Mouse (Mus musculus) limb, embryonic 13.5 days (tissue): ENCODE data around the gene Nfib. TPM values are rescaled to one million over a fixed set of nuclear protein-coding genes. Genes with fewer than 3 reads are reported as not detected.
A peak's percentile ranks its signal among the peaks of the same experiment; 100 is the strongest.

Experiments
- ATAC-seq: fragments of 200-750 bp; cut with Nextera tagmentation; 2 replicates; pipeline ENCODE4 v1.8.0; 2017; ENCODE audit warnings: low read depth, moderate number of reproducible peaks, moderate TSS enrichment; ENCODE audit not compliant: low FRiP score
- H3K27ac ChIP-seq: fragments of 300-500 bp; sonication (generic); 2 replicates; pipeline ENCODE4 v1.5.1; 2015; ENCODE audit warnings: inconsistent platforms, mild to moderate bottlenecking, moderate library complexity
- H3K27me3 ChIP-seq: fragments of 300-500 bp; sonication (generic); 2 replicates; pipeline ENCODE4 v1.6.1; 2015; ENCODE audit warnings: mild to moderate bottlenecking, inconsistent platforms
- H3K36me3 ChIP-seq: fragments of 300-500 bp; sonication (generic); 2 replicates; pipeline ENCODE4 v1.6.1; 2015; ENCODE audit warnings: inconsistent platforms, mild to moderate bottlenecking, moderate library complexity
- H3K4me1 ChIP-seq: fragments of 300-500 bp; sonication (generic); 2 replicates; pipeline ENCODE4 v1.6.1; 2015; ENCODE audit warnings: inconsistent platforms
- H3K4me2 ChIP-seq: fragments of 300-500 bp; sonication (generic); replicated peaks from 2 replicates; pipeline ENCODE4 v1.6.1; 2015; ENCODE audit warnings: inconsistent platforms, mild to moderate bottlenecking, moderate library complexity
- H3K4me3 ChIP-seq: fragments of 300-500 bp; sonication (generic); 2 replicates; pipeline ENCODE4 v1.5.1; 2015; ENCODE audit warnings: moderate library complexity, mild to moderate bottlenecking, inconsistent platforms
- H3K9ac ChIP-seq: fragments of 300-500 bp; sonication (generic); 2 replicates; pipeline ENCODE4 v1.6.1; 2015; ENCODE audit warnings: mild to moderate bottlenecking, inconsistent platforms
- H3K9me3 ChIP-seq: fragments of 300-500 bp; sonication (generic); 2 replicates; pipeline ENCODE4 v1.6.1; 2016; ENCODE audit warnings: inconsistent platforms
- WGBS: fragments of 180-500 bp; shearing (Covaris S2); methylation state at CpG from one replicate; pipeline ENCODE4 v1.1.7; 2015; 5-methylcytosine and 5-hydroxymethylcytosine counted together
- polyA plus RNA-seq: library from polyadenylated mRNA; unstranded; fragments of >200 nt; fragmentation: Nextera tagmentation; extraction: Ambion mirVana; gene quantifications from 2 replicates; pipeline ENCODE4 v1.2.1, GENCODE M21; 2015

The Nfib gene
- polyA plus RNA-seq, 1 experiment from 2014 or later: 121 TPM

DNA sequence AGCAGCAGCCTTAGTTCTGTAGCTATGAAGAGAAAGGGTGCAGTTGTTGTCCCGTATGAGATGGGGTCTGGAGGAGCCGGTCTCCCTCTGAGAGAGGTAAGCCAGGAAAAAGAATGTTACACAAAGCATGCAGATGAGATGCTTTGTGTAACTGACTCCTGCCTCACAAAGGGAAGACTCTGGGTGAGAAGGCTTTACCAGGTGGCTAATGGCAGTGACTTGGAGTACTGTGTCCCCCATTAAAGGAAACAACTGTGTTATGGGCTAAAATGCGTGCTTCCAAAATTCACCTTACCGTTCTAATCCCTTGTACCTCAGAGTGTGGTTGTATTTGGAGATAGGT is 162.2 kb downstream of the Nfib start:
- H3K4me1 ChIP-seq: peaks cover 34% of the 10 kb centered on the region
- no peaks in the 10 kb centered on the region for H3K9me3 ChIP-seq
- no peak overlapping the region for H3K9ac ChIP-seq
- H3K27ac ChIP-seq: no peak overlapping the region
- no peaks in the 10 kb centered on the region for H3K36me3 ChIP-seq
- H3K4me3 ChIP-seq: no peak overlapping the region
- H3K27me3 ChIP-seq: 0 out of 2 replicates have a peak, but pooled peaks cover 3% of the 10 kb centered on the region
- no peak for ATAC-seq
- WGBS: 69% methylated on average over 4 of the region's 4 CpGs
- H3K4me2 ChIP-seq: no peak overlapping the region

DNA sequence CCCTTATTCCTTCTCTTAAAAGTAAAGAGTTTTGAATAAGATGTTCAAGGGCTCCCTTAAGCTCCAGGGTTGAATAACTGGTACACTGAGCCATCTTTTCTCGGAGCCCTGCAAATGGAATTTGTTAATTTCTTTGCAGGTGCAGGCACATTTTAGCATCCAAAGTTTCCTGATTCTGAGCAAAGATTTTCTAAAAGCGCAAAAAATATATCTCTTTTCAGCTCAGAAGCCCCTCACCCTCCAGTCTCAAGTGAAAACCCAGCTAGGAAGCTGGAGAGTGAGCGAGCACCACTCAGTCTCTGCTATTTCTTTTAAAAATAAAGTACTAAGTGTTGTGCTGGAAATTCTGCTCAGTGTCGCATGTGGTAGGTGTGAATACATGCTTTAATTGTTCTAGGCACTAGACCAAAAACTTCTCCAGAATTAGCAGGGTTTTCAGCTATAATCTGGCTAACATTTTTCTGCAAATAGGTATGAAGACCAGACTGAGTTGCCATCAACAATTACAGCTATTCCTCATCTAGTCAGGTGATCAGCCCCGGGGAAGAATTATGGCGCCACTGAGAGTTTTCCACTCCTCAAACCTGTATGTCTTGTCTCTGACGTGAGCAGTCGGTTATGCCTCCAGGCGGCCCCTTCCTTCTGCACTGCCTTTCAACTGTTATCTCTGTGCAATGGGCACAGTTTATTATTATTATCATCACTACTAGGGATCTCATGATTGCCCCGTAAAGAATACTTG is 162.7 kb downstream of the Nfib start:
- H3K4me1 ChIP-seq: peaks cover 35% of the 10 kb centered on the region
- H3K4me3 ChIP-seq: no peak overlapping the region
- WGBS: 63% methylated on average over 10 of the region's 10 CpGs
- H3K9ac ChIP-seq: no peak overlapping the region
- no peaks in the 10 kb centered on the region for H3K36me3 ChIP-seq
- no peak overlapping the region for H3K4me2 ChIP-seq
- H3K9me3 ChIP-seq: no peaks in the 10 kb centered on the region
- ATAC-seq: no peak
- no peak overlapping the region for H3K27ac ChIP-seq
- H3K27me3 ChIP-seq: 0 out of 2 replicates have a peak, but pooled peaks cover 3% of the 10 kb centered on the region

DNA sequence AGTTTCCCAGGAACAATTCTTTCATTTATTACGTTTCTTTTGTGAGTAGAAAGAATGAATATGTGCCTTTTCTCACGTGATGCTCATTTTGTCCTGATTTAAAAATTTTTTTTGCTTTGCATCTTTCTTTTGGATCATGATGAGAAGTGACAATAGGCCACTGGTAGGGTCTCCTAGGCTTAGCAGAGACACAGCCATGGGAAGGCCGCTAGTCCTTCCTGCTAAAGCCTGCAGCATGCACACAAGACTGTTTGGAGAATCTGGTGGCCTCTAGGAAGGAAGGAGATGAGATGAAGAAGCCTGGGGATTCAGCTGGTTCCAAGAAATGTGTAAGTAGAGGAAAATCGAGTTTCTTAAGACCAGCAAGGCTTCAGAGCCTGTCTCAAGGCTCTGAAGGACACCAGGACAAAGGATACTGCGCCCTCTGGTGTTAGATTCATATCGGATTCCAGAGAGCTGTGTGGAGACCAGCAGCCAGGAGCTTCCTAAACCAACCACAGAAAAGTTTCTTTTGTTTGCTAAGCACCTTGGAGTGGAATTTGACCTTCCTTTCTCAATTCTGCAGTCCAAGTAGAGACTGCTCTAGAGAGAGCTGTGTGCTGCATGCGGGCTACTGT is 163.5 kb downstream of the Nfib start:
- no peak overlapping the region for H3K4me2 ChIP-seq
- H3K27me3 ChIP-seq: 0 out of 2 replicates have a peak, but pooled peaks cover 3% of the 10 kb centered on the region
- ATAC-seq: 0 out of 2 replicates have a peak, but pooled peaks have one; percentile 55
- no peaks in the 10 kb centered on the region for H3K36me3 ChIP-seq
- H3K4me3 ChIP-seq: no peak overlapping the region
- H3K9ac ChIP-seq: no peak overlapping the region
- peaks cover 43% of the 10 kb centered on the region for H3K4me1 ChIP-seq
- no peaks in the 10 kb centered on the region for H3K9me3 ChIP-seq
- 30% methylated on average over 7 of the region's 7 CpGs for WGBS
- H3K27ac ChIP-seq: no peak overlapping the region

DNA sequence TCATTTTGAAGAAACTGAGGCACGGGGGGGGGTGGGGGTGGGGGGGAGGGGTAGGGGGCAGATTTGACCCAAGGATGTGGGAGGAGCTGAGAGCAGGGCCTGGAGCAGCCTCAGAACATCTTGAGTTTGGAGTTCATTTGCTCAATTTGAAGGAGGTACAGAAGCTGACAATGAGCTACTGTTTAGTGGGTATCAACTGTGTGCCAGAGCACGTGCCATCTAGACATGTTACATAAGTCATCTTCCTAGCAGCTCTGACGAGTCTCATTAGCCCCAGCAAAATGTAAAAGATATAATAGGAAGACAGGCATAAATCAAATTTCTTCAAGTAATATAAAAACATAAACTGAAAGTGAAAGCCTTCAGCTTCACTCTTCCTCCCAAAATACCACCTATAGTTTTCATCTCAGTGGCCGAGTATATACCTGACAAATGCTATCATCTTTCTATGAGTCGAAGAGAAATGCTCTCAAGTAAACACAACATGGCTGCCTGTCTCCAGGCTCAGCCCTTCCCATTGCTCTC is 165.0 kb downstream of the Nfib start:
- Histone ChIP-seq H3K9ac (no peak overlapping the region), H3K27ac (no peak overlapping the region), H3K4me1 (peaks cover 58% of the 10 kb centered on the region), H3K4me3 (no peak overlapping the region), H3K36me3 (no peaks in the 10 kb centered on the region), H3K9me3 (no peaks in the 10 kb centered on the region), H3K4me2 (no peak overlapping the region), H3K27me3 (peaks cover 13% of the 10 kb centered on the region)
- WGBS: 64% methylated on average over 5 of the region's 5 CpGs
- no peak for ATAC-seq

DNA sequence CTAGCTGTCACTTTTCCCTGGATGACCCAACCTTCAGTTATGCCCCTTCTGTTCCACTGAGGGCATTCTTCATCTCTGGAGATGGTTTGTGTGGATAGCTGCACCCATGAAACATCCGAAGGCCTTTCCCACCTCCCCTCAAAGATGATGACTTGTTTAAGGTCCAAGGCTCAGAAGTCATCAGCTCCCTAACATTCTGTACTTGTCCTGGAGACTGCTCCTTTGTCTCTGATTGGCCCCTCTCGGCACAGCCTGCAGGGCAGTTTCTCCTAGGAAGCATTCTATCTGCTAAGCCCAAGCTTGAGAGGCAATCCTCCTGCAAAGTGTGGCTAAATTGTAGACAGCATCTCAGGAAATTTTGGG is 165.5 kb downstream of the Nfib start:
- H3K4me3 ChIP-seq: no peak overlapping the region
- H3K27me3 ChIP-seq: peaks cover 15% of the 10 kb centered on the region
- no peak overlapping the region for H3K9ac ChIP-seq
- H3K9me3 ChIP-seq: no peaks in the 10 kb centered on the region
- 39% methylated on average over 2 of the region's 2 CpGs for WGBS
- H3K4me2 ChIP-seq: 0 out of 2 replicates have a peak overlapping the region, but pooled peaks have one; percentile 73
- no peak overlapping the region for H3K27ac ChIP-seq
- peaks cover 60% of the 10 kb centered on the region for H3K4me1 ChIP-seq
- no peak for ATAC-seq
- H3K36me3 ChIP-seq: no peaks in the 10 kb centered on the region

DNA sequence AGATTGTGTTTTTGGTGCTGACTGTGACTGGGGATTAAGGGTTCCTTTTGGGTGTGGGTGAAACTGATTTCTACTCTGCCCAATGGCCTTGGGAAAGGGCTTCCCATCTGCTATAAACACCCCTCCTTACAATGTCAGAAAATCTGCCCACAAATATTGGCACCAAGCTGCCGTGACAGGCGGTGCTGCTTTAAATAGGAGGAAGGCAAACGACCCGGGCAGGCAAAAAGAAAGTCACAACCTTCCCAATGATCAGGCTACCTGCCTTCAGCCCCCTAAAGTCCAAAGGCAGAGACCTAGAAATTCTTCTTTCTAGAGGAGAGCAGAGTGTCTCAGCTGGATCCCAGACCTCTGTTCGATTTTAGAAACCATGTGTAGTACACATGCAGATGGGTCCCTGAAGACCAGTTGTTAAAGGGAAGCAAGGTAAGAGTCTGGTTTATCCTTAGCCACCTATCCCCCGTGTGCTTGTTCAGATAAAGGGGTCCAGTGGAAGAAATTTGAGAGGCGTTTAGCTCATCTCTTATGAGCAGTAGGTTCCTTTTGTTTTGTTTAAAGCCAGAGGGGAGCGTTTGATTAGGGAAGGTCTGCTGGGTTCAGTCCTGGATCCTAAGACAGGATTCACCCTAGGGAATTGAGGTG is 166.0 kb downstream of the Nfib start:
- no peak overlapping the region for H3K4me3 ChIP-seq
- peak overlapping the region; percentile 73 for H3K4me2 ChIP-seq
- 13% methylated on average over 8 of the region's 8 CpGs for WGBS
- no peak for ATAC-seq
- H3K9ac ChIP-seq: 0 out of 2 replicates have a peak overlapping the region, but pooled peaks have one; percentile 26
- H3K27ac ChIP-seq: no peak overlapping the region
- H3K27me3 ChIP-seq: peaks cover 20% of the 10 kb centered on the region
- H3K4me1 ChIP-seq: peaks cover 60% of the 10 kb centered on the region
- no peaks in the 10 kb centered on the region for H3K36me3 ChIP-seq
- no peaks in the 10 kb centered on the region for H3K9me3 ChIP-seq

DNA sequence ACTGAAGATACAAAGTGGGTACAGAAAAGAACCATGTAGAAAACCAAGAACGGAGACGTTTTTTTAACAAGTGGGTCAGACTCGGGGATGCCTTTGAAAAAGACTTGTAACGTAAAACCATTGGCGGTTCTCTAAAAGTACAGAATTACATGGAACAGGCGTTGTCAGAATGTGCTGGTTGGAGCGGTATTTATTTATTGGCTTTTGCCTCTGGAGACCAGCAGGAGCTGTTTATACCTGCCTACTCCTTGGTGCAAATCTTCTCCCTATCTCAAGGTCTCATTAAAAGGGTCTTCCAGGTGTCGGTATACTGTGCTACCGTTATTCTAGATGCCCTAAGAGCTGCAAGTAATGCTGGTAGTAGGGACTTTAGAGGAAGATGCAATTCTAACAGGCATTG is 166.7 kb downstream of the Nfib start:
- 2% methylated on average over 9 of the region's 9 CpGs for WGBS
- H3K27ac ChIP-seq: no peak overlapping the region

DNA sequence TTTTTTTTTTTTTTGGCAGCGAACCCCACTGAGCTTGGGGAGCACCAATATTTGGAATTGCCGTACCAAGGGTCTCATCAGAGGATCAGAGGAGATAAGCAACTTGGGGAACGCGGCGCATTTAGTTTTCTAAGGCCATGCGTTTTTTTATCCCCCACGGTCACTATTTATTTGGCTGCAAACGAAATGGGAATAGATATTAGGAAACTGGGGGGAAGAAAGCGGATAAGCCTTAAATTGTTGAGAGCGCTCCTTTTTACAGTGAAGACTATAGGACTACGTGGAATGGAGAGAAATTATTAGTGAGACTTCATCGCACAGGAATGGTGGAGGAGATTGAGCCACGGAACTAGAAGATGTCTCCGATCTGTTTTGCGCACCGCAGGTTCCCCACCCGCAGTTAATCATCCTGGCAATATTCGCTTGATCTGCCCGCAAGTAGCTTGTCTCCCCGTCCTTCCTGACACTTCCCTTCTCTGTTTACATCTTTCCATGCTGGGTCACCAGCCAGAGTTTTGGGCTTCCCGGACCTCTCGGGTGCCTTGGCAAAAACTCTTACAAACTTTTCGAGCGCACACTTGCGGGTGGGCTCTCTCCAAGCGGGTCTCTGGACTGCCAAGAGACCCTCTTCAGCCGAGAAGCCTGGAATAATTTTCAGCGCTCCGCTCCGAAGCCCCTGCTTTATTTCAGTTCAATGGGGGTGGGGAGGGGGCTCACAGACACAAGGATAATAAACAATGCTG is 167.3 kb downstream of the Nfib start:
- no peak for ATAC-seq
- peak overlapping the region; percentile 46 for H3K4me3 ChIP-seq
- H3K4me1 ChIP-seq: peaks cover 60% of the 10 kb centered on the region
- no peaks in the 10 kb centered on the region for H3K9me3 ChIP-seq
- peak overlapping the region; percentile 76 for H3K9ac ChIP-seq
- no peak overlapping the region for H3K27ac ChIP-seq
- no peaks in the 10 kb centered on the region for H3K36me3 ChIP-seq
- under 1% methylated on average over 30 of the region's 30 CpGs for whole genome bisulfite sequencing
- H3K27me3 ChIP-seq: peaks cover 20% of the 10 kb centered on the region
- H3K4me2 ChIP-seq: peak overlapping the region; percentile 73

More for the DNA sequence above, 166.7 kb downstream of the Nfib start:
- Histone ChIP-seq H3K9ac (peak overlapping the region; percentile 76), H3K9me3 (no peaks in the 10 kb centered on the region), H3K4me1 (peaks cover 60% of the 10 kb centered on the region), H3K4me3 (peak overlapping the region; percentile 46), H3K27me3 (peaks cover 20% of the 10 kb centered on the region), H3K4me2 (peak overlapping the region; percentile 73), H3K36me3 (no peaks in the 10 kb centered on the region)
- ATAC-seq: no peak

DNA sequence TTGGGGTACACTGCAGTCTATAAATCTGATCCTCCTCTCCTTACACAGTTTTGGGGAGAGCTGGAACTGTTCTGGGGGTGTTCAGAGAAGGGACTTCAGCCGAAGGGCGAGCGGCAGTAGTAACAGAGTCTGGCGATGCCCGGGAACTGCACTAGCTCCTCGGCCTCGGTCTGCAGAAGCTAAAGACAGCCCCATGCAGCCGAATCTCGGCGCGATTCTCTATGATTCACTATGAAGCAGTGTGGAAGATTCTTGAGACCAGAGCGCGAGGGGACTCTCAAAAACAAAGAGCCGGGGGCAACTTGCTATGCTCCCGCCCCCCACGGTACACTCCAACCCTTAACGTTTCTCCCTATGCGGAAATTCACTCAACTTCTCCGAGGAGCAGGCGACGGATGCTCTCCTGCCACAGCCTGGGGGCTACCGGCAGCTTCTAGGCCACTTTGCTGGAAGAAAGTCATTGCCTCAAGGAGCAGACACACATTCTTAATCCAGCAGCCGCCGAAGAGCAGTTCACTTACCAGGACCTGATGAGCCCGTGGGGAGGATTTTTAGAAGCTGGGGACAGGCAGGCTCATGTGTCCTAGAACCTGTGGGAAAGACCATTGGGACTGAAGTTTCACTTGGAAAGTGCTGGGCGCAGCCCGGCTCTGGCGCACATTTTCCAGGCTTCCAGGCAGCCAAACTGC is 168.1 kb downstream of the Nfib start:
- Histone ChIP-seq H3K36me3 (no peaks in the 10 kb centered on the region), H3K27me3 (peaks cover 20% of the 10 kb centered on the region), H3K27ac (peak overlapping the region; percentile 28; the same call in 1 of the 2 replicates), H3K4me1 (peaks cover 60% of the 10 kb centered on the region), H3K4me2 (peak overlapping the region; percentile 73), H3K4me3 (peak overlapping the region; percentile 46), H3K9me3 (no peaks in the 10 kb centered on the region), H3K9ac (peak overlapping the region; percentile 76)
- ATAC-seq: 0 out of 2 replicates have a peak, but pooled peaks have one; percentile 21
- WGBS: under 1% methylated on average over 28 of the region's 28 CpGs

DNA sequence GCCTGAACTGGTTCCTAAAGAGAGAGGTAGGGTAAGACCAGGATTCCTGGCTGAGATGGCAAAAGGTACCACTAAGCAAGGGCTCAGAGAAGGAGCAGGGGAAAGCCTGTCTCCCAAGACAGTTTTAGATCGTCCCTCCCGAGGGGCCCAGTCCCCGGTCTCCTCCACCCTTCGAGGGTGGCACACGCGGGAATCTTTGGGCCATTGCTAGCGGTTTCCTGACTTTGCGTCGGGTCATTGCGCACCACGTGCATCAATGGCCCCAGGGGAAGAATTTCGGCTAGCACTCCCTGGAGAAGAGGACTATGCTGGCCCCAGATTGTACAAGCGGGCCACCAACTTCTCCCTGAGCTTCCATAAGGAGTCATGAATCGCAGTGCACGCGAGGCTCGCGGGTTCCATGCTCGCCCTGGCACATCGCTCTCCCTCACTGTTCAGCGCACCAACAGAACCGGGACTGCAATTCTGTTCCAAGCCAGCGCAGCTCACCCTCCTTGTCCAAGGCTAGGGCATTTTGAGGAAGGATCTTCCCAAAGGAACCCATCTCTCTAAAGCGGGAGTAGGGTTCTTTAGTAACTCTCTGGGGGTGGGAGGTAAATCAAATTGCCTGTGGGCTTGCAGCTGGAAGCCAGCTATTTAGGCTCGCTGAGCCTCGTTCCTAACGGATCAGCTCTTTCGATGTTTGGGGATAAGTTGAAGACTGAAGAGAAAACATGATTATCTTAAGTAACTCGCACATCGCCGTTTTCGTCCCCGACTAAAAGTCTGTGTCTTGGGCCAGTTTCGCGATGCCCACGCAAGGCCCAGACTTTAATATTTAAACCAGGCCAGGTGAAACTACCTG is 168.9 kb downstream of the Nfib start:
- Histone ChIP-seq H3K27me3 (peaks cover 20% of the 10 kb centered on the region), H3K36me3 (no peaks in the 10 kb centered on the region), H3K27ac (no peak overlapping the region; the same call in 1 of the 2 replicates), H3K4me3 (peak overlapping the region; percentile 46), H3K4me1 (peaks cover 59% of the 10 kb centered on the region), H3K9ac (peak overlapping the region; percentile 76), H3K4me2 (peak overlapping the region; percentile 73), H3K9me3 (no peaks in the 10 kb centered on the region)
- ATAC-seq: no peak
- 5% methylated on average over 36 of the region's 36 CpGs for WGBS
